Mouse (Mus musculus) E14TG2a.4 (cell line): ENCODE data around the gene Grxcr1.

Experiments
- H3K27me3 ChIP-seq: 2 replicates; pipeline ENCODE4 v1.6.1; 2014; ENCODE audit warnings: low read length, control low read depth; ENCODE audit not compliant: insufficient read depth
- H3K36me3 ChIP-seq: 2 replicates; pipeline ENCODE4 v1.6.1; 2014; ENCODE audit warnings: low read length, control low read depth; ENCODE audit not compliant: insufficient read depth
- H3K4me1 ChIP-seq: replicated peaks from 2 replicates; pipeline ENCODE4 v1.6.1; 2014; ENCODE audit warnings: low read depth, low read length, control low read depth
- H3K4me3 ChIP-seq: replicated peaks from 2 replicates; pipeline ENCODE4 v1.5.1; 2014; ENCODE audit warnings: mild to moderate bottlenecking, low read length
- H3K9me3 ChIP-seq: 2 replicates; pipeline ENCODE4 v1.6.1; 2014; ENCODE audit warnings: low read length, control low read depth
- CTCF ChIP-seq: conservative IDR thresholded peaks from 2 replicates; pipeline ENCODE4 v1.5.1; 2014; ENCODE audit warnings: low read length
- NANOG ChIP-seq: IDR thresholded peaks from 2 replicates; pipeline ENCODE4 v1.6.1; 2014; ENCODE audit warnings: borderline replicate concordance, low read length, mixed read lengths
- POU5F1 ChIP-seq: IDR thresholded peaks from 2 replicates; pipeline ENCODE4 v1.6.1; 2014; ENCODE audit warnings: low read length, borderline replicate concordance

Gene Grxcr1

GRCm38 (mm10) chr5:68112430-68113036, 80.9 kb downstream of the Grxcr1 start:
- Histone ChIP-seq H3K9me3 (no peaks in the 10 kb centered on the region), H3K36me3 (no peaks in the 10 kb centered on the region), H3K4me1 (no peaks in the 10 kb centered on the region), H3K27me3 (no peaks in the 10 kb centered on the region), H3K4me3 (no peak overlapping the region)
- TF ChIP-seq NANOG (no peak), CTCF (no peak), POU5F1 (no peak)

- Histone ChIP-seq H3K9me3 (no peaks in the 10 kb centered on the region), H3K36me3 (no peaks in the 10 kb centered on the region), H3K27me3 (no peaks in the 10 kb centered on the region), H3K4me1 (no peaks in the 10 kb centered on the region), H3K4me3 (no peak overlapping the region)
- TF ChIP-seq CTCF: peak; percentile 38
- TF ChIP-seq POU5F1: no peak
- TF ChIP-seq NANOG: no peak
Observed at GRCm38 (mm10) chr5:68120880-68121279, 89.2 kb downstream of the Grxcr1 start.

- no peaks in the 10 kb centered on the region for H3K4me1 ChIP-seq
- no peak overlapping the region for H3K4me3 ChIP-seq
- H3K36me3 ChIP-seq: no peaks in the 10 kb centered on the region
- TF ChIP-seq NANOG: no peak
- no peak for TF ChIP-seq CTCF
- no peak for TF ChIP-seq POU5F1
- no peaks in the 10 kb centered on the region for H3K9me3 ChIP-seq
- no peaks in the 10 kb centered on the region for H3K27me3 ChIP-seq
Observed at GRCm38 (mm10) chr5:68122883-68123282, 91.2 kb downstream of the Grxcr1 start.

- Histone ChIP-seq H3K4me1 (no peaks in the 10 kb centered on the region), H3K27me3 (no peaks in the 10 kb centered on the region), H3K4me3 (no peak overlapping the region), H3K9me3 (no peaks in the 10 kb centered on the region), H3K36me3 (no peaks in the 10 kb centered on the region)
- TF ChIP-seq NANOG: no peak
- TF ChIP-seq CTCF: no peak
- TF ChIP-seq POU5F1: no peak
Observed at GRCm38 (mm10) chr5:68125478-68125877, 93.8 kb downstream of the Grxcr1 start.

GRCm38 (mm10) chr5:68128421-68128820, 96.8 kb downstream of the Grxcr1 start:
- no peaks in the 10 kb centered on the region for H3K9me3 ChIP-seq
- no peak overlapping the region for H3K4me3 ChIP-seq
- TF ChIP-seq CTCF: peak; percentile 80
- TF ChIP-seq NANOG: no peak
- no peaks in the 10 kb centered on the region for H3K36me3 ChIP-seq
- H3K27me3 ChIP-seq: no peaks in the 10 kb centered on the region
- H3K4me1 ChIP-seq: no peaks in the 10 kb centered on the region

GRCm38 (mm10) chr5:68128821-68129608, 97.4 kb downstream of the Grxcr1 start:
- Histone ChIP-seq H3K9me3 (no peaks in the 10 kb centered on the region), H3K36me3 (no peaks in the 10 kb centered on the region), H3K27me3 (no peaks in the 10 kb centered on the region), H3K4me1 (no peaks in the 10 kb centered on the region), H3K4me3 (no peak overlapping the region)
- TF ChIP-seq NANOG (no peak), CTCF (no peak), POU5F1 (no peak)

GRCm38 (mm10) chr5:68146818-68147217, 115.2 kb downstream of the Grxcr1 start:
- H3K4me3 ChIP-seq: no peak overlapping the region
- H3K9me3 ChIP-seq: no peaks in the 10 kb centered on the region
- no peaks in the 10 kb centered on the region for H3K27me3 ChIP-seq
- TF ChIP-seq POU5F1 (no peak), CTCF (no peak), NANOG (no peak)
- no peaks in the 10 kb centered on the region for H3K4me1 ChIP-seq
- no peaks in the 10 kb centered on the region for H3K36me3 ChIP-seq

GRCm38 (mm10) chr5:68149946-68150345, 118.3 kb downstream of the Grxcr1 start:
- H3K4me3 ChIP-seq: no peak overlapping the region
- TF ChIP-seq CTCF (no peak), POU5F1 (no peak), NANOG (no peak)
- no peaks in the 10 kb centered on the region for H3K9me3 ChIP-seq
- H3K27me3 ChIP-seq: no peaks in the 10 kb centered on the region
- H3K4me1 ChIP-seq: no peaks in the 10 kb centered on the region
- H3K36me3 ChIP-seq: no peaks in the 10 kb centered on the region
